Mouse (Mus musculus) cerebellum, adult 11-12 months (tissue): ENCODE data around the gene Suds3.

Experiments used
- DNase-seq: peaks from one replicate; pipeline ENCODE4 v3.0.0; 2022

Gene Suds3

DNA sequence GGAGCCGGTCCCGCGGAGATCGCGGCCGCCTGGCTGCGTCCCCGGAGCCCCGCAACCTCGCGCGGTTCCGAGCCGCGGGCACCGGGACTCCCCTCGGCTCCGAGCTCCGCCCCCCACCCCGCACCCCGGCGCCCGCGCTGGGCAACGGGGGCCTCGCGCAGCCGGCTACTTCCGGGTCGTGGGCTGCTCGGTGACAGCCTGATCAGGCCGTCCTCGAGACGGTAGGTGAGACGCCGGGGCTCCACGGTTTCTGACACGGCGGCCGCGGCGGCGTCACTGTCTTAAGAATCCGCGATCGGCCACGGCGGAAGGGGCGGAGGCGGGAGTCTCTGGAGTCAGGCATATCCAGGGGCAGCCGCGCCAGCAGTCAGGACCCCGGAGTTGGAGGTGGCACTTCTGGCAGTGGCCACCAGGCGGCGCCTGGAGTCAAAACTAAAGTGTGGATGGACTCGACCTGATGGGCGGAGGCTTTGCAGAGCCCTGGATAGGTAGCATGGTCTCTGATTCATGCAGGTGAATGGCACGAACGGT lies at the start of gene Suds3:
TSS of gene Suds3 (minus strand) at position 278 of the 531 bp plus-strand sequence.
- peak; percentile 95 for DNase-seq

DNA sequence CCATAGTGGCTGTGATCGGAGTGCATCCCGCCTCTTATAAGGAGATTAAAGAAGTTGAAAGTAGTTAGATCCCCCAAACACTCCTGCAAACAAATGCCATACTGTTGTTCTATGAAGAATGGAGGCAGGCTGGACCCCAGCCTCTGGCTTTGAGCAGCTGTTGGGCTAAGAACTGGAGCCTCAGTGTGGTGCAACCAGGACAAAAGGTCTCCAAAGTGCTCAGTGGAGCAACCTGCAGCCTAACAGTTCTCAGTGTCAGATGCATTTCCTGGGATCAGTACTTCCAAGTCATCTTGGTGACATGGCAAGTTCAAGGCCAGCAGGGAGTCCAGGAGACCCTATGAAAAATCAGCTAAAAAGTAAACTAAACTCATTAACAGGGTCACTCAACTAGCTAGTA lies 49.0 kb upstream of the Suds3 start:
- no peak for DNase-seq

- no peak for DNase-seq
These were observed 48.6 kb upstream of the Suds3 start for GRCm38 (mm10) chr5:117164516-117164915.

GRCm38 (mm10) chr5:117163790-117164189 lies 47.9 kb upstream of the Suds3 start:
- peak; percentile 96 for DNase-seq

GRCm38 (mm10) chr5:117160499-117160898 lies 44.6 kb upstream of the Suds3 start:
- no peak for DNase-seq

GRCm38 (mm10) chr5:117159805-117160291 lies 43.9 kb upstream of the Suds3 start:
- DNase-seq, result no peak

DNA sequence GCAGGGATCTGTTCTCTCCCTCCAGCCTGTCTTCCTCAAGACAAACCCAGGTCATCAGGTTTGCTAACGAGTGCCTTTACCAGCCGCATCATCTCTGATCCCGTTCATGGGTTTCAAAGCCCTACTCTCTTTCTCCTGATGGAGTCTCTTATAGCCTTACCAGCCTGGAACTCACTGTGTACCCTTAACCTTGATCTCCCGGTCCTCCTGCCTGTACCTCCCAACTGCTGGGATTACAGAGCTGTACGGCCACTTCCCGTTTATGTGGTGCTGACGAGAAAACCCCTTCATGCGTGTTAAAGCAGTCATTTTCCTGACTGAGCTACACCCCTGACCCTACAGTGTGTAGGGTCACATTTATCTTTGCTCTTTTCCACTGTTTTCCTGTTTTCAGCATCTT lies 43.4 kb upstream of the Suds3 start:
- DNase-seq, result no peak

GRCm38 (mm10) chr5:117158335-117159018 lies 42.6 kb upstream of the Suds3 start:
- no peak for DNase-seq

DNA sequence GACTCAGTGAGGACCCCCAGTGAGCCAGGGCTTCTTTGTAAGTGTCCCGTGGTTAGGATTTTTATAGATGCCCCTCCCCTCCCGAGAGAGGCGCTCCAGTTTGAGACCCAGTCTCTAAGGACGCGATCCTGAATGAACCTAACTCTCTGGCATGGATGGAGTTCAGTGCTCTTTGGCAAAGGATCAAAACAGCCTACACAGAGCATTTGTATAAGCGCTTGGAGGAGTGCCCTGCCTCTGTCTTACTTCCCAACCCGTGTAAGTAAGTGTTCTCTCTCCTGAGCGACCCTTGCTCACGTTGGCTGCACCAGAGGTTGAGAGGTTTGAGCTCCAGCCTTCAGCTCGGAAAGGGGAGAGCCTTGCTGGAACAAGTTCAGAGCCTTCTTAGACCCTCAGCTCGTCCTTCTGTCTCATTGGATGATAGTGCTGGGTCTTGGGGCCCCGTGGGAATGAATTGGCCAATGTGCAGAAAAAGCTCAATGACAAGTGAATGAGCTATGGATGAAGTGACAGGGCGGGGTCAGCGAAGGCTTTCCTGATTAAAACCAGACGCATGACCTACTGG lies 37.7 kb upstream of the Suds3 start:
- no peak for DNase-seq

- DNase-seq, result no peak
These were observed 37.0 kb upstream of the Suds3 start for GRCm38 (mm10) chr5:117152944-117153343.

- DNase-seq, result no peak
These were observed 34.2 kb upstream of the Suds3 start for GRCm38 (mm10) chr5:117150068-117150467.

GRCm38 (mm10) chr5:117149054-117149942 lies 33.4 kb upstream of the Suds3 start:
- DNase-seq, result no peak

DNA sequence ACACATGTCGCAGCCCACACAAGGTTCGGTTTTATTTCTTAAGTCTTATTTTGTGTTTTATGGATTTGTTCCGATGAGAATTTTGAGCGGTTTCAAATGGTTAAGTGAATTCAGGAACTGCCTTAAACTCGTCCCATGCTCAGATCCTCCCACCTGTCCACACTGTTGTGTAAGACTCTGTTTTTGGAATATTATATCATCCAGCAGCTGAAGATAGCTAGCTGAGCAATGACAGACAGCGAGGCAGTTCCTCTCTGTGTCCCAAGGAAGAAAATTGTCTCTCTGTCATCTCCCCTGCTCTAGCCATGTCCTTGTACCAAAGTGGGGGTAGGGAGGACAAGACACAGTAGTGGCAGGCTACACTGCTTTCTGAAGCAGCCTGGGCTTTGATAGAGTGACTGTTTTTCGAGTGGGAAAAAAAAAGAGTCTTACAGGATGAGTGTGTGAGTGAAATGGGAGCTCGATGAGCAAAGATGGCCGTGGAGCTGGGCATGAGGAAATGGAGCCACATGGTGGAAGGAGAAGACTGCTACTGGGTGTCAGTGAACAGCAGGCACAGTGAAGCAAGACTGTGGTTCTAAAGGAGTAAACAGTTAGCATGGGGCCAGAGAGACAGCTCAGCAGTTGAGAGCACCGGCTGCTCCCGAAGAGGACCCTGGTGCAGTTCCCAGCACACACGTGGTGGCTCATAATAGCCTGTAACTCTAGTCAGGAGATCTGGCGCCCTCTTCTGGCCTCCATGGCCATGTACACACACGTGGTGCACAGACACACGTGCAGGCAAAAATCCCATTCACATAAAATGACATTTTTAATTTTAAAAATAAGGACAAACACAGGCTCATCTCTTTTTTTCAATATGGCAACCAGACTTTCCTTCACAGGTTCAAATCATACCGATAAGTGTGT lies 31.5 kb upstream of the Suds3 start:
- DNase-seq, result no peak

DNA sequence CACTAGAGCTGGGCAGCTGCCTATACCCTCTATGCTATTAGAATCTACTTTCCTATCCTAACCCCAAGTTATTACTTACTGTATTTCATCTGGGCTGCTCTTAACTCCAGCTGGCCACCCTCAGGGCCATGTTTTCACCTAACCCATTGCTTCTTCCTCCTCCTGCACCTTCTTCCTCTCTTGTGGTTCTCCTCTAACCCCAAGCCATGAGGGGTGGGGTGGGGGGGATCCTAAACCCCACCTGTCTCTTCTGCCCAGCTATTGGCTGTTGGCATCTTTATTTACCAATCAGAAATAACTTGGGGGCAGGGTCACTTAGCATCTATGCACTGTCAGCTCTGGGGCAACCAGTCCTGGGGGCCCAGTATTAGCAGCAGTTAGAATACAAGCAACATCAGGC lies 30.3 kb upstream of the Suds3 start:
- no peak for DNase-seq

GRCm38 (mm10) chr5:117143721-117144135 lies 27.8 kb upstream of the Suds3 start:
- DNase-seq, result no peak

DNA sequence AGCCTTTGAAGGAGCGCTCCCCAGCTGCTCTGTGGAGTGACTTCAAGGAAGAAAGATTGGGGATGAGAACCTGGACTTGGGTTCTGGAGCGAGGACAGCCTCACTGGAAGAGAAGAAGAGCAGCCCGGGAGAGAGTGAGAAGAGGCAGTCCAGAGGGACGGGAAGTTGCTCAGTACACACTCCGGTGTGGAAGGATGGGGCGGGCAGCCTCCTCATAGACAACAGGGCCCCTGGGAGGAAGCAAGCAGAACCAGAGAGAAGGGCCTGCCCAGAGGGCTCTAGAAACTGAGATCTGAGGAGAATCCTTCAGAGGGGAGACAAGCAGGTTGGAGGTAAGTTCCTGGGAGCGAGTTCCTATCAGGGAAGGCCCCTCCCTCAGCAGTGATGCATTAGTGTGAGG lies 24.5 kb upstream of the Suds3 start:
- DNase-seq, result no peak

DNA sequence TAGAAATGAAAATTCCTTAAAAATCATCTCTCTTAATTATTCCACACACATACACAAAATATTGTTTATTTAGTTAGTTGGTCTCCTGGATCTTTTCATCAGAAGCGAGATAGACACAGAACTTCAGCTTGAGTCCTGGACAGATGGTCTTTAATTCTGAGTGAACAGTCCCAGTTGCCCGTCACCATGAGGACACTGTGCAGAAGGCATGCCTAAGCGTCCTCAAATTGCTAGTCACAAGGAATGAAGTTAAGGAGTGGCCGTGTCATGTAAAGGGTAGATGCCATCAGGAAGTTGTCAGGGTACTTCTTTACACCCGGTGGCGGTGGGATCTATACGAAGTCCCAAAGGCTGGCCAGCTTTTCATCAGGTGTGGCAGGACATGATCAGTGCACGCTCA lies 23.9 kb upstream of the Suds3 start:
- no peak for DNase-seq

DNA sequence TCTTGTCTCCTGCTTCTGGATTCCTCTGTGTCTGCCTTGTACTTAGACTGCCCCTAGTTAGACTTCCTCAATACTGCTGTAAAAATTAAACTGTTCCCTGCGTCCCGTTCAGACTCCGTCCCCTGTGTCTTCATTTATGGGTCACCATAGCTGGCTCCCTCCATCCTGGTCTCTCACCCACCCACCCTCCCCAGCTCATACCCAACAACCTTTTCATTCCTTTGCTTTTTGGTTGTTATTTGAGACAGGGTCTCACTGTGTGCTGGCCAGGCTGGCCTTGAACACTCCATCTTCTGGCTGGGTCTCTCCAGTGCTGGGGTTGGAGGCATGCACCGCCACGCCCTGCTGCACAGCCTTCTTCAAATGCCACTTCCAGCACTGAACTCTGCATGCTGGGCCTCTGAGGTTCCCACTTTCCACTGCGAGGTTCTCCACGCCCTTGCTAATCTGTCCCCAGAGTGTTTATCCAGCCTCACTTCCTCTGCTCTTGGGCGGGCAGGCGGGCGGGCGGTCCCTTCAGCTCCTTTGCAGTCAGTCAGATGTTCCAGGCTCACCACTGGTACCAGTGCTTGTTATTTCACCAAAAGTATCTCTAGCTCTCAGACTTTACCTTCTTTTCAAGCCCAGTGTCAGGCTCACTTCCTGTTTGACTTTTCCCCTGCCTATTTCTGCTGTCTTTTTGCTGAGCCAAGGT lies 22.5 kb upstream of the Suds3 start:
- DNase-seq, result no peak

DNA sequence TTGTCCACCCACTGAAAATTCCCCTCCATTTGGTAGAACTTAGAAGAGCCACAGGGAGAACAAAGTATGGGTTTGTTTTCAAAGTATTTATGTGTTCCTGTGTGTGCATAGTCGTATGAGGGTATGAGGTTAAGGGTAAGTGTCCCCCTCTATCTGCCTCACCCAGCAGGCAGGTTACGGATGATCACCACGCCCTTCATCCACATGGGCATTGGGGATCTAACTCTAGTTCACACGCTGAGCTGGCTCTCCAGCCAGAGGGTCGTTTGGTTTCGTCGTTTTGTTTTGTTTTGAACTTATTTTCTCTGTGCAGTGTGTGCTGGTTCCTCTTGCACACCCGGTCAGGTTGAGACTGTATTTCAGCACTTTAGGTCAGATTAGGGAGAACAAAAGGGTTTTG lies 21.7 kb upstream of the Suds3 start:
- no peak for DNase-seq

- no peak for DNase-seq
These were observed 21.1 kb upstream of the Suds3 start for GRCm38 (mm10) chr5:117137011-117137410.

- DNase-seq, result no peak
These were observed 20.7 kb upstream of the Suds3 start for GRCm38 (mm10) chr5:117136570-117136969.

DNA sequence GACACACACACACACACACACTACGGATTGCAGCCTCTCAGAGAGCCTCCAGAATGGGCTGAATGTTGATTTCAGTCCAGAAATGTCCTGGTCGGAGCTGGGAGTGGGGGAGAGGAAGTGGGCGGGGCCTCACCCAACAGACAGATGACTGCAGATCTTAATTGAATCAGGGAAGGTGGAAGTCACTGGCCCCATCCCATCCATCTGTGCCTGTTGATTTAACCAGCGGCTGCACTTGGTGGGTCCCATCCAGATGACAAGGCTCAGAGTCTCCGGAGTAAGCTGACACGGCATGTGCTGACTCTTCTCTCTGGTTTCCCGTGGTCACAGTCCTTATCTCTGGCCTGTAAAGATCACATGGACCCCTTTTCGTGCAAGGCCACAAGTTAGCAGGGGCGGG lies 20.0 kb upstream of the Suds3 start:
- DNase-seq, result no peak
